Mouse (Mus musculus): Measurements from ENCODE around the gene Robo3.

The Robo3 gene

DNA sequence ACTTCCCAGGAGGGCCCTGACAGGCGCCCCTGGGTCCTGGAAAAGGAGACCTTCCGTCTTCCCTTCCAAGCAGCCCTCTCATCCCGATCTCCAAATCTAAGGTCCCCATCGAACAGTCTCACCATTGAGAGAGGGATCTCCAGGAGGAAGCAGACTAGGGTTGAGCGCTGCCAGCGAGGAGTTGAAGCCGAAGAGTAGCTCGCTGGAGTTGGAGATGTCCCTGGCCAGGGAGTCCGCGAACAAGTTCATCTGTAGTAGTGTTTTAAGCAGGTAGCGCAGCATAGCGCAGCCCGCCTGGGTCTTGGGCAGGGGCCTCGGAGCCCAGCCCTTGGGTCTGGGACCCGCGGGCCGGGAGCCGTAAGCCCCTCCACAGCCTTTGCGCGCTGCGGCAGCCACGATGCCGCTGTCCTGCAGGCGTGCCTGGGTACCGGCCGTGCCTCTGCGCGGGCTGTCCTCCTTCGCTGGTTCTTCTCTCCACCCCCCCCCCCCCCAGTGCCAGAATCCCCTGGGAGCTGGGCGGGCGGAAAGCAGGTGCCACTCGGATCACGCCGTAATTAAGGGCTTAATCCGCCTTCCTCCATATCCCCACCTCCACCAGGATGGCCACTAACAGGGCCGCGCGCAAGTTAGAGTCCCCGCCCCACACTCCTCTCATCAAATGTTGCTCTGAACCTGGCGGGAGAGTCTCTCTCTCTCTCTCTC lies at the start of gene Robo3:
Robo3 (minus strand) TSS at position 527 of the 702 bp plus-strand sequence.
- no peak for DNase-seq

DNA sequence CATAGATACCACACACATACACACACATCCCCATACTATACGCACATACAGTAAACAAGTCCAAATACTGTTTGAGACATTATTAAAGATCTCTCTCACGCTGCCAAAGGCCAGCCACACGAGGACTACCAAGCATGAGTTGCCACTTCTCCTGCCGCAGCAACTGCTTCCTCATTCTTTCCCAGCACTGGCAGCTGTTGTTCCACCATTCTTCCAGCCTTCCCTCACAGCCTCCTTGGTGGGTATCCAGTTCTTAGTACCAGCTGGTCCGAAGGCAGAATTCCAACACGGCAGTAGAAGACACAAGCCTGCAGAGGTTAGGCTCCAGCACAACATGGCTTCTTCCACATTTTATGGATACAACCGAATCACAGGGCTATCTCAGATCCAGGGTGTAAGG lies 41.9 kb upstream of the Robo3 start:
- no peak for DNase-seq

DNA sequence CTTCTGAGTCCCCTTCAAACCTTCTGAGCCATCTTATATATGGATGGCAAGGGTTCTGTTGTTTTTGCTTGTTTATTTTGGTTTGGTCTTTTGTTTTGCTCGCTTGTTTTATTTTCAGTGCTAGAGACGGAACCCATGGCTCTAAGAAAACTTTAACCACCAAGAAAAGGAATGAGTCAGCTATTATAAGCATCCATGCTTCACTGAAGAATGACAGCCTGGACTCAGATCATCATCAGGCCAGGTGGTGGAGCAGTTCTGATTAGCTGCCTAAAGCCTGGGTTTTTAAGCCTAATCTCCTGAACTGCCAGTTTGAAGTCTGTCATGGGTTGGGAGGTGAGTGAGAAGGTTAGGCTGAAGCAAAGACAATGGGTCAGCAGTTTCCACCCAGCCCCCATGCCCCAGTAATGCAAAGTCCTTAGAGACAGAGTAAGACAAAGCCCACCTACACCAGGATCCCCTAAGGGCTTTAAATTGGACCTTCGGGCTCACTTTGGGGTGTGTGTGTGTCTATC lies 40.6 kb upstream of the Robo3 start:
- DNase-seq = no peak

DNA sequence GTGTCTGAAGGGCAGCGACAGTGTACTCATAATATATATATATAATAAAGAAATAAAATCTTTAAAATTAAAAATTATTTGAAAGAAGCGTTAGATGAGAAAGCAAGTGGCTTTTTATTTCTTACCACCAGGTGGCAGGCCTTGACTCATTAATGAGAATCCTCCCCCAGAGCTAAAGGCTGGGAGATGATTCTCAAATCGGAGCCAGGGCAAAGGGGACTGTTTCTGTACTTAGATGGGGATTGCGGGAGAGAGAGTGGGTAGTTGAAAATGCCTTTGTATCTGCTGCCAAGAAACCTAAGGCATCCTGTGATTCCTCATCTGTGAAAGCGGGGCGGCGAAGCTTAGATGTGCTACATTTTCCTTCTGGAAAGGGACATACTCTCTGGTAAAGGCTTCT lies 29.7 kb upstream of the Robo3 start:
- peak; percentile 80 for DNase-seq

DNA sequence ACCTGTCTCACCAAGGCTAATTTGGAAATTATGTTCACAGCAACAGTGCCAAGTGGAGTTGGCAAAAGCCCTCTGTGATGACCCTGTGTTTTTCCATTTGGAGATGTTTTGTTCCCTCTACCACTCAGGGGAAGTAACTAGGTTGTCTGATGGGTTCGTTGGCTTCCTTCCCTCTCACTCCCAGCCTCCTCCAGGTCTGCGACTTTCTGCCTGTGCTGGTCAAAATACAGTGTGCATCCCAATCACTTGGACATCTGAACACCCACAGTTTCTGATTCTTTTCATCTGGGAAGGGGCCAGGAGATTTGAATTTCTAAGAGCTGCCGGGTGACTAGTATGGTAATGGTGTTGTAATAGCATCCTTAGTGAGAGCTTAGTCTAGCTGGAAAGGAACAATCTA lies 28.5 kb upstream of the Robo3 start:
- DNase-seq = no peak

DNA sequence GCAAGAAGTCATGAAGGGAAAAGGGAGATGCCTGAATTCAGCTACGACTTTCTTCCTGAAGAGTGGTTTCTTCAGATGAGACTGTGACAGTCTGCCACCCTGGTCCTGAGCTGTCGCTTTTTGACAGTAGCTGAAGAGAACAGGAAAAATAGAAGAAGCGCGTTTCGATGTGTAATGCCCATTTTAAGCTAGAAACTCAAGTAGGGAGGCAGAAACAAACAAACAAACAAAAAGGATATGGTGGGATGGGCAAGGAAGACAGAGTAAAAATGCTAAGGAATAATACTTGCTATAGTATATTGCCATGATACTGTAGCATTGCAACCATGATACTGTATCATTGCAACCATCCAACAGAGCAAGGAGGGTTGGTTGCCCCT lies 27.9 kb upstream of the Robo3 start:
- no peak for DNase-seq

DNA sequence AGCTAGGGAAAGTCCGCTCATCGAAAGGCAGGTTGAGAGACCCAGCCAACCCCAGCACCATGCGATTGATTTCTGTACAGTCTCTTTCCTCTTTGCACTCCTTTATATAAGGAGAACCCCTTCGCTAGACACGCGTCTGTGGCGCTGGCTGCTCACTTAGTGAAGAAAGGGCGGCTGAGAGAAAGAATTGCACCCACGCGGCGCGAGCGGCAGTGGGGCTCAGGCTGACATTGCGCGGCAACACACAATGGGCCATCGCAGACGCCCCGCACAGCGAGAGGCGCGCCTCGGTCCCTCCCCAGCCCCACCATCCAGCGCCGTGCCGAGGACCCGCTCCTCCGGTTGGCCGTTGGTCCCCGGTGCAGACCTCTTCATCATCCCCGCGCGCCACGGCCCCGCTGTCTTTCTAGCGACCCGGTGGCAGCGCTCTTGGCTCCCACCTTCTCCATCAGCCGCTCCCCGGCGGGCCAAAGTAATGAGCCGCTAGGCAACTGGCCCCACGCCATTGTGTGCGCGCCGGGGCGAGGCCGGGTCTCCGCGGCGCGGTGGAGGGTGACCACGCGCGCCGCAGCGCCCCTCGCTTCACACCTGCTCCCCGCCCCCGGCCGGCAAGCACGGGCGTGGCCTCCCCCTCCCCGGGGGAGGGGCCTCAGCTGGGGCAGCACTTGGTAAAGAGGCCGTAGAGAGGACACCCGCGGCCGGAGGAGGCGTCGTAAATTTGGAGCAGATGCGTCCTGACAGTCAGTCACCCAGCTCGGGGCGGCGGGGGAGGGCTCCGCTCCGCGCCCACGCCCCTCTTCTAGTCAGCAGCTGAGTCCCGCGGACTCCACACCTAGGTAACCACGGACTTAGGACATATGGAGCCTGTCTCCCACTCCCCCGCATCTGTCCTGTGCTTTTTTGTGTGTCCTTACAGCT lies 27.3 kb upstream of the Robo3 start:
- no peak for DNase-seq

DNA sequence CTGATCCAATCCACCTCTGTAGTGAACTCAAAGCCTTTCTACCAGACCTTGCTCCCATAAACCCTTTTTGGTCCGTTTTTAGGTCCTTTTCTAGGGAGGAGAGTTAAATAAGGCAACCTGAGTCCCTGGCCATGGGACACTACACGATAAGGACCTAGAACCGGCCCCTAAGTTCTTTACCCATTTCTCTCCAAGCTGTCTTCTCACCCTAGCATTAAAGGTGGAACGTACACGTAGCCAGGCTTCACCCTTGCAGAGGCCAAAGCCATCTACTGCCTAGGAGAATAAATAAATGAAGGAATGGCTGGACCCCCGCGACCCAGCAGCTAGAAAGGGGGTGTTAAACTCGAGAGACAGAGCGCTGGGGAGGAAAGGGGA lies 26.6 kb upstream of the Robo3 start:
- DNase-seq = no peak

DNA sequence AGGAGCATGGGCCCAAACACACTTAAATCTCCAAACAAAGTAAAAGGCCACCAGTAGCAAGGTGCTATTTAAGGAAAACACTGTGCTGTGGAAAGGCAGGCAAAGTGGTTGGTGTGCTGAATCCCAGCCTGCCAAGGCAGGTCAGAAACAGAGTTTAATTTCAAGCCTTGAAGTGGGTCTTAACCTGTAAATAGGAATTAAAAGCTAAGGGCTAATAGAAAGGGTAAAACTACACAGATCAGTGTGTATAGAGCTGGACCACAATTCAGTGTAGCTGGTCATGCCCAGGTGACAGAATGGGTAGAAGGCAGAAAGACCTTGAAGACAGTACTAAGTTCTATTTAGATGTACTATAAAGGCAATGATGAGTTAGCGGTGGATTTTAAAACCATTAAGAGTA lies 24.1 kb upstream of the Robo3 start:
- DNase-seq = no peak

DNA sequence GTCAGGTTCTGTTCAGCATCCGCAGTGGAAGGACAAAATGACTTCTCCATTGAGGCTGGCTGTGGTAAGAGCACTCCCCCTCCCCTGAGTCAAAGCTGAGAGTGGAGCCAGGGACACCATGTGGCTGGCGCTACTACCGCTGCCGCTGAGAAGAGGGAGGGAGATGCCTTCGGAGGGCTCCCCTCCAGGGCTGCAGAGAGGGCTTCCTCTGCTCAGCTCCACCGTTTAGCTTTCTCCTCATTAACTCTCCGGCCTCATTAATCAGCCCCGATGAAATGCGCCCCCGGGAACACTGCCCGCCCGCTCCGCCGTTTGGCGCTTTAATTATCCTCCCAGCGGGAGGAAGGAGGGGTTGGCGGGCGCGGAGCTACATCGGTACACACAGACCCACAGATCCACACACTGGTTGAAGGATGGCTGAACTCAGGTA lies 23.4 kb upstream of the Robo3 start:
- DNase-seq = no peak

DNA sequence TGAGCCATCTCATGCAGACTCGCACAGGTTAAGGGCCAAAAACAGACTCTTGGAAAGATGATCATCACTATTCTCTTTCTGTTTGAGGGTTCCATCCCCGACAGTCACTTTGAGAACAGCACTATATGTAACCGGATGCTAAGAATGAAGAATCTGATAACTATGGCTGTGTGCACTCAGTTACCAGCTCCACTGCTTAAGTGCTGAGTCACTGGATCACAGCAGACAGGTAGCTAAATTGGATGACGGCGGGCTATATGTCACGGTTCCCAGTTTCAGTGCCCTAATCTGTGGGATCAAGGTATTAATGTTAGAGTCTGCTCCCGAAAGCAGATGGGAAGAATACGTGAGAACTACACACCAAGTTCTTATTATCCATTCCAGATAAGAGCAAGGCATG lies 22.8 kb upstream of the Robo3 start:
- DNase-seq = no peak

DNA sequence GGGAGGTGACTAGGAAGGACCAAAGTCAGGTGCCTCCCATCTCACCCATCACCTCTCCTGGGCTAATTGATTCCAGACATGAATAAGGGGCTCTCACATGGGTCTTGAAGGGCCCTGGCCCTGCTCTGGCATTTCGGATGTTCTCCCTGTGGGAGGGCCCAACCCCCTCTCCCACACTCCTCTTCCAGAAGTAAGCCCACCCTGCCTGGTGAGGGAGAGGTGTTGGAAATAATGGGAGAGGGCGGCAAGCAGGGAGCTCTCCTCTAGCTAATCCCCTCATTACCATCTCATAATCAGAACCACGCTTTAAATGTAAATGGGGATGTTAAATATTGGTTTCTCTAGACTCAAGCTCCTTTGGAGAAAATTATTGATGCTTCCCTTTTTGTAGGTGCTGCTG lies 21.9 kb upstream of the Robo3 start:
- DNase-seq = no peak

DNA sequence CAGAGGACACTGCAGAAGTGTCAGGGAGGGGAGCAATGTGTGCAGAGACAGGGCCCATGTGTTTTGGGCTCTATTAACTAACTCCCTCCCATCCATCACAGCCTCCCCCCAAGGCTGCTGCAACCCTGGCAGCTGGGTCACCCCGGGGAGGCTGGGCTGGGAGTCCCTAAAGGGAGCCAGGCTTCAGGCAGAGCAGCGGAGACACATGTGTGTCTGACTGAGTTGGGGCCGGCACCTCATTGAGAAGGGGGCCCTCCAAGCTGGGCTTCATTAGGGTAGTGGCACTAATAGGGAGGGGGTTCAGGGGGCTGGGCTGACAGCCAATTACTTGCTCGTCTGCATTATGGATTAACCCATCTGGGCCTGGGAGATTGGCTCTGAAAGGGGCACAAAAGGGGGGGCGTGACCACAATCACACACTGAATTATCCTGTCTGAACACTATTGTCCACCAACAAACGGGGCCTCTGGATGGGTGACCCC lies 21.0 kb upstream of the Robo3 start:
- no peak for DNase-seq

DNA sequence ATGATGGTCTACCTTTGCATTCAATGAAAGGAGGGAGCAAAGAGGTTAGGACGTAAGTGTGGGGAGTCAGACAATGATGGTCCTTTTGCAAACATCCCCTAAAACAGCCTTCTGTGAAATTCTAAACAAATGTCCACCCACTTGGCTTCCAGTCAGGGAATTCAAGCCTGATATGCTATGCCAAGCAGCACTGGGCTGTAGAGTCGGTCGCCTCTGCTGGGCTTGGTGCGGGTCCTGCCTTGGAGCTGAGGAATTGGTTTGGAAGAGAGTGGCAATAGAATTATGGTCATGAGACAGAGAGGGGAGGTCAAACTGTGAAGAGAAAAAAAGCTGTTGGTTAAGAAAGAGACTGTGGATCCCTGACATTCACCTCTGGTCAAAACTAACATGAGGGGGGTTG lies 20.3 kb upstream of the Robo3 start:
- no peak for DNase-seq

DNA sequence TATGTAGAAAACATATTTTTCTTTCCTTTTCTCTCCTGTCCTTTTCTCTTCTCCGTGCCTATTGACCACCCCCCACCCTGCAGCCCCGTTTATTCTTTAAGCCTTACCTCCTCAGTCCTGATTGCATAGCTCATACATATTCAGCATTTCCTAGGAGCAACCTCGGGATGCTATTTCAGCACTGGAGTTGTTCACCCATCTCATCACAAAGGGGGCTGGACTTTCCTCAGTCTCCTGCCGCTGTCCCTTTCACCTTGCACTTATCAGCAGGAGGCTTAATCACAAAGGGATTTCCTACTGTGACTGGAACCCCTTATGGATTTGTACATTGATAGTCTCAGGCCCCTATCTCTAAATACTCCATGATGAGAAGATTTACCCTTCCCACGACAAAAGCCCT lies 19.4 kb upstream of the Robo3 start:
- no peak for DNase-seq

DNA sequence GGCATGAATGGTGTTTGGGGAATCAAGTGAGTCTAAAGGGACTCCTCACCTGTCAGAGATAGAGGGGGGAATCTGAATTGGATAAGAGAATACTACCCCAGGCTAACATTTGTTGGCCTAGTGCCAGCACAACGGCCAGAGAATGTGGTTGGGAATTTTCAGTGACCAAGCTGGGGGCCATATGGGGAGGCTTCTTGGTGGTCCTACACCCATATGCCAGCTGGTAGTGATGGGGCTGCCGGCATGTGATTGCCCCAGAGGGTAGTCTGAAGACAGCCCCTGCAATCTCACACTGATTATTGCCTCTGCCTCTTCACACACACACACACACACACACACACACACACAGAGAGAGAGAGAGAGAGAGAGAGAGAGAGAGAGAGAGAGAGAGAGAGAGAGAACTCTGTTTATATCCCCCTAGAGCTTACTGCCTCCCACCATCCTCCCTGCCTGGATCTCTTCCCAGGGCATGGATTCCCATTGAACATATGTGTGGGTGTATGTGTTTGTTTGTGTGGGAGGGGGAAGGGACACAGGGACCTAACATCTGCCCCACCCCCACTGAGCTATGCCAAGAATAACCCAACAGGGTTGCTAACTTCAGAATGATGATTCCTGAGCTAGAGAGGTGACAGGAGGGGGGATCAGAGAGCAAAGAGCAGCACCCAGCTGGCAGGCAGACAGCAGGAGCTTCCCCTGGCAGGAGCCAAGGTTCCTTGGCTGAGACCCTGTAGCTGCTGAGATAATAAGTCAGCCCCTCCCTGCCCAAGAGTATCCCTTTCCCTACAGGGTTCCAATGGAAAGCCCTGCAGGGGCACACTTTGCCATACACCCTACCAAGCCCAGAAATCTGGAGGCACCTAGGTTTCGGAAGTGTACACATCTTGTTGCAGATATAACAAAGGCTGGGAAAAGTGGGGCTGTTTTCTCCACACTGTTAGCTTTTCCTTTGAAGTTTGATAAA lies 5.0 kb upstream of the Robo3 start:
- DNase-seq = no peak

DNA sequence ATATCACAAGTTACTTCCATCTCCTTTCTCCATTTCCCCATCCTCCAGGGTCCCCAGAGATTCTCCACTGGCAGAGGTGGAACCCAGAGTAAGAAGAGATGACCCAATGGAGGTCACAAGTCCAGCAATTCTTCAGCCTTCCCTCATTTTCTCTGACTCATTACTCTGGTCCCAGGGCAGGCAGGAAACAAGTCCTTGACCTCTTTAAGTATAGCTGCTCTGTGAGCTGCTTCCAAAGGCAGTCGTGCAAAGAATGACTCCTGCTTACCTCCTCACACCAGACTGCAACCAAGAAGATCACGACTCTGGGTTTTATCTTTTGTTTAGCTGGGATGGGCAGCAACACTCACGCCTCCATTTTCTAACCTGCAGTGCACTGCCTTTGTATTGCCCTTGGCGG lies 2.6 kb upstream of the Robo3 start:
- no peak for DNase-seq

DNA sequence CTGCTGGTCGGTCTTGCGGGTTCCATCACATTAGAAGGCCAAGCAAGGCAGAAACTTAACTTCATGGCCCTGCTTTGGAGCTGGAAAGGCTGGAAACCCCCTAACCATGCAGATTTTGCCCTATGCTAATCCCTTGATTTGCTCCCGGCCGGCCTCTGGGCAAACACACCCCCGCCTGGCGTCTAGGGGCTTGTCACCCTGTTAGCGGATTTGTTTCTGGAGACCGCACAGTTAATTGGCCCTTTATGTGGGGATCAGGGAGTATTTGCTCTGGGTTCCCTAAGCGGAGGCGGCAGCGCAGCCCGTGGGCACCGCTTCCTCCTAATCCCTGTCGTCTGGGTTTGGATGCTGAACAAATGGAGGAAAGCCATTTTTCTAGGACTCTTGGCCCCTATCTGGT lies 1.9 kb upstream of the Robo3 start:
- no peak for DNase-seq

DNA sequence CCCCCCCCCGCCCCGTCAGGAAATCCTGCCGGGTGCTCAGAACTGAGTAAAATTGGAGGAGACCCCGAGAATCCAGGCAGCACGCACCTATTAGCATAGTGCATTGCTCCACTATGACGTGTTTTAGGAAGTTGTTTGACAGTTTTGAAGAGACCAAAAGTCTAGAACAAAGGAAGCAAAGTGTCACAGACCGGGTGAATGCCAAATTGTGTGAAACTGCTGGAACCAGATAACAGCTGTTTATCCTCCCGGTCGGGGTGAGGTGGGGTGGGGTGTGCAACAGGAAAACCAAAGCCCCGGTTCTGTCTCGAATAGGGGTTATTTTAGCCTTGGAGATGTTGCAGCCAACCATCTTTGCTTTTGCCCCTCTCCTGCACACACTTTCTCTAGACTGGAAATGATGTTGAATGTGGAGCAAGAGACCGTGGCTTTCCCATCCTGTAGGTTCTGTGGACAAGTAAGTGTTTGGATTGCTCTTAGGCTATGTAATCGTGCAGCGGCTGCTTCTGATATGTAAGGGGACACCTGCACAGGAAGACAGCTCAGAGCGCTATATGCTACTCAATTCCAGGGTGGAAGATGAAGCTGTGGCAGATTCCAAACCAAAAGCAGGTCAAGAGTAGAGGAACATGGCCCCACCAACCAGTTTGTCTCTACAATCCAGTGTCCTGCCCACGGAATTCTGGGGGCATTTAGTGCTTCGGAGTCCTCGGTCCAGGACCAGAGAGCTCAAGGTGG lies 946 bp upstream of the Robo3 start:
- no peak for DNase-seq

DNA sequence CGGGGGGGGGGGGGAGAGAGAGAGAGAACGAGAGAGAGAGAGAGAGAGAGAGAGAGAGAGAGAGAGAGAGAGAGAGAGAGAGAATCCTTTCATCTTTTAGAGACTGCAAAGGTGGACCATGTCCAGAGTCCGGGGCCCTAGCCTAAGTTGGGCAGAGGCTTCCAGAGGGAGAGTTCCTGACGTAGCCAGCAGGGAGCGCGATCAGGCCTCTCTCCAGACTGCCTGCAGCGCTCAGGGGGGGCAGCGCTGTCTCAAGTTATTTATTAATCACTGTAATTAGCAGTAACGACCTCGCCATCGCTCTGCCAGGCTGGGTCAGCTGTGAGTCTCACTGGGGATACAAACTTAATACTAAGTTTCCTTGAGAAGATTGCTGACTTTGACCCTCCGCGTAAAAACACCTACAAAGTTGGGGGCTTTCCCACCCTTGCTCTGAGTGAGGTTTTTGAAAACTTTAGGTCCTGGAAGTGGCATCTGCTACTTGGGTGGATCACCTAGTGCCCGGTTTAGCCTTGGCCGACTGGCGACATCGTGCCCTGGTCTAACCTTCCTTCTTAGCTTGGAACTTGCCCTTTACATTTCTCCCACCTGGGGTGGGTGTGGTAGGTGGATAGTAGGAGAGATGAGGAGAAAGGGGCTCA lies 900 bp downstream of the Robo3 start:
- peak; percentile 66 for DNase-seq

DNA sequence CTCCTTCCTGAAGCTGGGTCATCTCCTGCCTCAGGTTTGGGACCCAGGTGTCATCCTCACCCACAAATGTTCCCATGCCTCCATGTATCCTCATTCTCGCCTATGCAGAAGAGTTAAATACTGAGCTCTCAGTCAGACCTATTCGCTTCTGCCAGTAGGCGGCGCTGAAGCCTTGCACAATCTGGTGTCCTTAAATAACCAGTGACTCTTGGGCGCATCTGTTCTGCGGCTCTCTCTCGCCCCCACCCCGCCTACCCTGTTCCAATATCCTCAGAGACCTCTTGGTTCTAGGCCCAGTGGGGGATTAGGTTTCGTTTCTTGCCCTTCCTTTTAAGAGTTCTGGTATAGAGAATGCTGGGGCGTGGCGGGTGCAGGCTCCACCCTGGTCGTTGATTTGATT lies 2.5 kb downstream of the Robo3 start:
- peak; percentile 94 for DNase-seq

DNA sequence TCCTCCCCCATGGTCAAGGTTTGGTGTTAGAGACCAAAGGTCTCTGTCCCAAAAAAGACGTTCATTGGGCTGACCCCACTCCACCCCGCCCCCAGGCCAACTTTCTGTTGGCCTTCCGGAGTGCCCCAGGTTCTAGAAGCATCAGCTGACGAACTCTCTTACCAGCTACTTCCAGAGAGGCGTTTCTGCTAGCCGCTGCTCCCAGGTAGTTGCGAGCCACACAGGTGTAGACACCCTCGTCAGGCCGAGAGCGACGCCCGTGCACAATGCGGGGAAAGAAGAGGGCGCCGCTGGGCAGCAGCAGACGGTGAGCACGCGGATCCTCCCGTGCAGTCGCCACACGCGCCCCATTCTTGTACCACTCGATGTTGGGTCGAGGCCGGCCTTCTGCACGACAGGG lies 3.7 kb downstream of the Robo3 start:
- DNase-seq = no peak

All from lung, postnatal 36 days (tissue).